In genomic region chr2:167190076-167190399, GRCm38 (mm10) we compare ENCODE assay signal across 8 mouse cellular contexts. TPM values are rescaled to one million over a fixed set of nuclear protein-coding genes. Genes with fewer than 3 reads are reported as not detected.
DNase-seq lines count a peak whose midpoint lies in the region; ATAC-seq lines count a peak whose summit lies in the region.

Gene Kcnb1 (minus strand): TSS chr2:167190155.

- H3K36me3 ChIP-seq in intestine, embryonic 16.5 days (ENCODE audit: control insufficient read depth, insufficient read depth, low read length): no peaks in the 10 kb centered on the region
- H3K36me3 ChIP-seq in midbrain, embryonic 11.5 days (ENCODE audit: control insufficient read depth, insufficient read depth, low read length): no peaks in the 10 kb centered on the region

- WGBS in intestine, embryonic 16.5 days: under 1% methylated on average over 41 of the region's 41 CpGs
- WGBS in midbrain, embryonic 11.5 days: under 1% methylated on average over 30 of the region's 41 CpGs

- peak; percentile 89 for DNase-seq in adrenal gland, postnatal 10 days
- DNase-seq in embryo, embryonic 9.5 days (ENCODE audit: extremely low spot score): peak; percentile 65
- DNase-seq in gonadal fat pad, adult 2 months (ENCODE audit: low read depth): no peak
- peak; percentile 87 to 90 for DNase-seq in left cerebral cortex, postnatal 36 days (ENCODE audit: low spot score in 2 of 2)
- DNase-seq in midbrain, embryonic 11.5 days (ENCODE audit: low spot score, missing footprints): peak; percentile 97
- DNase-seq in skeletal muscle tissue, adult 2 months (ENCODE audit: low read depth, low spot score): peak; percentile 51

- no peaks in the 10 kb centered on the region for H3K9me3 ChIP-seq in intestine, embryonic 16.5 days (ENCODE audit: control insufficient read depth, low read length)
- no peaks in the 10 kb centered on the region for H3K9me3 ChIP-seq in midbrain, embryonic 11.5 days (ENCODE audit: control insufficient read depth, low read length)

- peak; percentile 69 for ATAC-seq in intestine, embryonic 16.5 days
- peak; percentile 76 for ATAC-seq in midbrain, embryonic 11.5 days (ENCODE audit: low FRiP score)
- no peak for ATAC-seq in erythroid progenitor cell, adult 5-6 weeks (replicated peaks; ENCODE audit: low FRiP score, poor library complexity, severe bottlenecking)

- peak within 1 kb of the TSS; percentile 93 for H3K4me2 ChIP-seq in intestine, embryonic 16.5 days (ENCODE audit: low read depth, low read length)
- peak within 1 kb of the TSS; percentile 81 for H3K4me2 ChIP-seq in midbrain, embryonic 11.5 days

- H3K27me3 ChIP-seq in intestine, embryonic 16.5 days (replicated peaks; ENCODE audit: control insufficient read depth, insufficient read depth, low read length): peaks cover 41% of the 10 kb centered on the region
- peaks cover 33% of the 10 kb centered on the region for H3K27me3 ChIP-seq in midbrain, embryonic 11.5 days (ENCODE audit: control insufficient read depth, insufficient read depth, low read length)

- peak within 1 kb of the TSS; percentile 64 for H3K9ac ChIP-seq in intestine, embryonic 16.5 days (ENCODE audit: low read depth, low read length)
- H3K9ac ChIP-seq in midbrain, embryonic 11.5 days (ENCODE audit: low read length): peak within 1 kb of the TSS; percentile 63

- H3K4me3 ChIP-seq in intestine, embryonic 16.5 days (ENCODE audit: low read length): peak within 1 kb of the TSS; percentile 64
- peak within 1 kb of the TSS; percentile 60 for H3K4me3 ChIP-seq in midbrain, embryonic 11.5 days (ENCODE audit: low read depth, low read length)

- intact Hi-C loops in left cerebral cortex, postnatal 36 days (cut with DNase I): loop anchor here (2.0 kb wide), 2 partner anchors 29 to 77 kb away; no protein-coding TSS in a partner anchor

- peaks cover 13% of the 10 kb centered on the region for H3K4me1 ChIP-seq in intestine, embryonic 16.5 days (ENCODE audit: control insufficient read depth, insufficient read depth, low read length)
- H3K4me1 ChIP-seq in midbrain, embryonic 11.5 days (ENCODE audit: control insufficient read depth, insufficient read depth, low read length): peaks cover 7% of the 10 kb centered on the region

- H3K27ac ChIP-seq in intestine, embryonic 16.5 days (ENCODE audit: low read length): peak within 1 kb of the TSS; percentile 23
- no peak within 1 kb of the TSS for H3K27ac ChIP-seq in midbrain, embryonic 11.5 days (ENCODE audit: low read depth, low read length)

RNA-seq across cellular contexts. Expression of gene Kcnb1, which starts in this region (rescaled TPM):
- 10 to 100 TPM; 20.8 to 27.7 TPM for total RNA-seq in adrenal gland, postnatal 10 days (2021)
- 11.2 and 13.8 TPM in 2 replicates for polyA plus RNA-seq in gonadal fat pad, adult 2 months (2012; rRNA removed)
- 1.1 TPM in 2 replicates for polyA plus RNA-seq in intestine, embryonic 16.5 days (2015; fragmentation: Nextera tagmentation; extraction: Ambion mirVana)
- 100 to 1,000 TPM; 217 to 219 TPM for total RNA-seq in left cerebral cortex, postnatal 36 days (2021)
- polyA plus RNA-seq in midbrain, embryonic 11.5 days (2014; fragmentation: Nextera tagmentation; extraction: Ambion mirVana): 0.75 and 0.96 TPM in 2 replicates
- not detected in 2 replicates for total RNA-seq in erythroid progenitor cell, adult 5-6 weeks (2015; ENCODE audit: low replicate concordance)
- total RNA-seq in erythroid progenitor cell, adult 5-6 weeks (2017; ENCODE audit: low replicate concordance): not detected in 2 replicates

Comparison
In these comparisons a context has a peak if more than half of its experiments do, and no peak if none do; other contexts are left out.
1. RNA of gene Kcnb1 (total RNA-seq): 217 to 219 TPM in left cerebral cortex, postnatal 36 days and 20.8 to 27.7 TPM in adrenal gland, postnatal 10 days; not detected in erythroid progenitor cell, adult 5-6 weeks; every median in the first group is over 10 times any median in the second.
2. RNA of gene Kcnb1 (total RNA-seq): 217 to 219 TPM in left cerebral cortex, postnatal 36 days; 20.8 to 27.7 TPM in adrenal gland, postnatal 10 days; every median in the first group is over 4 times any median in the second.
3. Peak in DNase-seq, ATAC-seq, H3K4me3 ChIP-seq, H3K9ac ChIP-seq and H3K4me2 ChIP-seq in midbrain, embryonic 11.5 days; RNA of the gene not detected or under 1 TPM.